Mouse (Mus musculus) testis, adult 2 months (tissue): ENCODE measurements around the gene Gm49336.

Experiments
- CTCF ChIP-seq: fragments of 200-500 bp; IDR thresholded peaks from 2 replicates; pipeline ENCODE4 v1.5.1; 2012; ENCODE audit warnings: low read depth, mild to moderate bottlenecking, inconsistent platforms, low read length, moderate library complexity; ENCODE audit not compliant: control insufficient read depth, insufficient read depth, insufficient replicate concordance
- POLR2A ChIP-seq: fragments of 200-500 bp; IDR thresholded peaks from 2 replicates; pipeline ENCODE4 v1.6.1; 2012; ENCODE audit warnings: low read depth, mild to moderate bottlenecking, inconsistent platforms, low read length, moderate library complexity; ENCODE audit not compliant: control insufficient read depth

DNA sequence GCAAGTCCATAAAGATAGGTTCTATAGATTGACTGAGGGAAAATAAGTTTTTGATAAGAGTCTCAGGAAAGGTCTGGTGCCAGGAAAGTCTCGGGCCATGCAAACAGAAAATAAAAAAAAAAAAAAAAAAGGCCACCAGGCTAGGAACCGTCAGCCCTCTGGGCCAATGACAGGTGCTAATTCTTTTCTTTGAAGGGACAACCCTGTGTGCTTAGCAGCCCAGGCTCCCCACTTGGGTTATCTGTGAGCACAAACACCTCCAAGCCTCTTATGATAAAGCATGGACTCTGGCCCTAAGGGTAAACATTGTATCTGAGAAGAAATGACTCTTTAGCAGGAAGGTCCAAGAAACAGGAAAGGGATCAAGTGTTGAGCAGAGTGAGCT is 72.7 kb downstream of the Gm49336 start:
- TF ChIP-seq CTCF (no peak), POLR2A (no peak)
